Mouse (Mus musculus) intestine, postnatal 0 days (tissue): ENCODE results near the gene C2cd4c. TPM values are rescaled to one million over a fixed set of nuclear protein-coding genes. Genes with fewer than 3 reads are reported as not detected.

Experiments
- ATAC-seq: fragments of 200-750 bp; cut with Nextera tagmentation; 2 replicates; pipeline ENCODE4 v1.8.0; 2017; ENCODE audit warnings: mild to moderate bottlenecking, moderate TSS enrichment, moderate library complexity
- H3K27ac ChIP-seq: fragments of 300-500 bp; sonication (generic); 2 replicates; pipeline ENCODE4 v1.5.1; 2014; ENCODE audit warnings: mild to moderate bottlenecking, low read depth, low read length, moderate library complexity
- H3K27me3 ChIP-seq: fragments of 300-500 bp; sonication (generic); replicated peaks from 2 replicates; pipeline ENCODE4 v1.6.1; 2014; ENCODE audit warnings: low read length, mixed read lengths; ENCODE audit not compliant: control insufficient read depth, insufficient read depth
- H3K36me3 ChIP-seq: fragments of 300-500 bp; sonication (generic); 2 replicates; pipeline ENCODE4 v1.6.1; 2014; ENCODE audit warnings: mild to moderate bottlenecking, moderate library complexity; ENCODE audit not compliant: control insufficient read depth, insufficient read depth
- H3K4me1 ChIP-seq: fragments of 300-500 bp; sonication (generic); replicated peaks from 2 replicates; pipeline ENCODE4 v1.6.1; 2014; ENCODE audit warnings: antibody characterized with exemption, low read length, mixed read lengths; ENCODE audit not compliant: control insufficient read depth, insufficient read depth
- H3K4me2 ChIP-seq: fragments of 300-500 bp; sonication (generic); replicated peaks from 2 replicates; pipeline ENCODE4 v1.6.1; 2014; ENCODE audit warnings: low read depth, mild to moderate bottlenecking, moderate library complexity
- H3K4me3 ChIP-seq: fragments of 300-500 bp; sonication (generic); 2 replicates; pipeline ENCODE4 v1.5.1; 2014; ENCODE audit warnings: low read depth, low read length
- H3K9ac ChIP-seq: fragments of 300-500 bp; sonication (generic); 2 replicates; pipeline ENCODE4 v1.6.1; 2014; ENCODE audit warnings: mild to moderate bottlenecking, low read depth, low read length
- H3K9me3 ChIP-seq: fragments of 300-500 bp; sonication (generic); 2 replicates; pipeline ENCODE4 v1.6.1; 2016; ENCODE audit warnings: mixed run types; ENCODE audit not compliant: control insufficient read depth
- CTCF ChIP-seq: sonication (generic); IDR thresholded peaks from 2 replicates; pipeline ENCODE4 v1.5.1; 2016; ENCODE audit warnings: low read depth, mild to moderate bottlenecking, control low read depth, antibody characterized with exemption, moderate library complexity
- WGBS: fragments of 180-500 bp; shearing (Covaris S2); extraction: QIAGEN DNeasy Blood & Tissue Kit; methylation state at CpG from one replicate; pipeline ENCODE4 v1.1.7; 2014; 5-methylcytosine and 5-hydroxymethylcytosine counted together
- polyA plus RNA-seq: library from polyadenylated mRNA; unstranded; fragments of >200 nt; fragmentation: Nextera tagmentation; extraction: Ambion mirVana; gene quantifications from 2 replicates; pipeline ENCODE4 v1.2.1, GENCODE M21; 2015

The C2cd4c gene
- polyA plus RNA-seq, 1 experiment from 2014 or later = 0.05 TPM

- Histone ChIP-seq H3K4me3 (no peak overlapping the region), H3K9ac (no peak overlapping the region), H3K4me1 (no peaks in the 10 kb centered on the region), H3K4me2 (no peak overlapping the region), H3K27ac (no peak overlapping the region), H3K27me3 (peaks cover 19% of the 10 kb centered on the region), H3K36me3 (no peaks in the 10 kb centered on the region), H3K9me3 (no peaks in the 10 kb centered on the region)
- TF ChIP-seq CTCF = no peak
- 79% methylated on average over 17 of the region's 17 CpGs for WGBS
- no peak for ATAC-seq
These were observed 19.4 kb upstream of the C2cd4c start for GRCm38 (mm10) chr10:79633006-79633777.

DNA sequence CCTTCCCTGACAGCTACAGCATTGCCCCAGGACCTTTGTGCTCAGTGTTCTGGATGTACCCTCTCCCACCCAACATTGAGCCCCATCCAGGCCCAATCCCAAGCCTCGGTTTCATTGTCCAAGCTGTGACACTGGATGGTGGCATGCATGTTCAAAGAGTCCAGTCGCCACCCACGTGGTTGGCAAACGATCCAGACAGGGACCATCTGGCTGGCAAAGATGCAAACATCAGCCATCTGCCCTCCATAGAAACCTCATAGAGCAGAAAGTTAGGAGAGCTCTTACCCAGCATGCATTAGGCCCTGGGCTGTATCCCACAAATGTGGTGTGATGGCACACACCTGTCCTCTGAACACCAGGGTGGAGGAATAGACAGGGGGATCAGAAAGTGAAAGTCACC, 17.6 kb upstream of the C2cd4c start:
- H3K36me3 ChIP-seq = no peaks in the 10 kb centered on the region
- WGBS = 69% methylated on average over 4 of the region's 4 CpGs
- TF ChIP-seq CTCF = no peak
- H3K4me3 ChIP-seq = no peak overlapping the region
- peaks cover 2% of the 10 kb centered on the region for H3K27me3 ChIP-seq
- H3K9me3 ChIP-seq = no peaks in the 10 kb centered on the region
- no peak overlapping the region for H3K4me2 ChIP-seq
- H3K9ac ChIP-seq = no peak overlapping the region
- no peak for ATAC-seq
- no peak overlapping the region for H3K27ac ChIP-seq
- H3K4me1 ChIP-seq = no peaks in the 10 kb centered on the region

- Histone ChIP-seq H3K9ac (no peak overlapping the region), H3K27me3 (no peaks in the 10 kb centered on the region), H3K4me3 (no peak overlapping the region), H3K27ac (no peak overlapping the region), H3K36me3 (no peaks in the 10 kb centered on the region), H3K4me1 (no peaks in the 10 kb centered on the region), H3K9me3 (no peaks in the 10 kb centered on the region), H3K4me2 (no peak overlapping the region)
- WGBS = 84% methylated on average over 5 of the region's 5 CpGs
- ATAC-seq = no peak
- TF ChIP-seq CTCF = no peak
These were observed 14.6 kb upstream of the C2cd4c start for GRCm38 (mm10) chr10:79628377-79628776.

GRCm38 (mm10) chr10:79626156-79626555, 12.3 kb upstream of the C2cd4c start:
- no peak overlapping the region for H3K4me3 ChIP-seq
- H3K9ac ChIP-seq = no peak overlapping the region
- 83% methylated on average over 10 of the region's 10 CpGs for WGBS
- TF ChIP-seq CTCF = no peak
- no peak overlapping the region for H3K4me2 ChIP-seq
- no peak for ATAC-seq
- no peak overlapping the region for H3K27ac ChIP-seq
- H3K4me1 ChIP-seq = no peaks in the 10 kb centered on the region
- H3K9me3 ChIP-seq = no peaks in the 10 kb centered on the region
- H3K36me3 ChIP-seq = no peaks in the 10 kb centered on the region
- H3K27me3 ChIP-seq = no peaks in the 10 kb centered on the region

GRCm38 (mm10) chr10:79625398-79625797, 11.6 kb upstream of the C2cd4c start:
- no peaks in the 10 kb centered on the region for H3K9me3 ChIP-seq
- no peak overlapping the region for H3K9ac ChIP-seq
- ATAC-seq = no peak
- no peaks in the 10 kb centered on the region for H3K27me3 ChIP-seq
- H3K27ac ChIP-seq = no peak overlapping the region
- H3K4me2 ChIP-seq = no peak overlapping the region
- no peak overlapping the region for H3K4me3 ChIP-seq
- H3K36me3 ChIP-seq = no peaks in the 10 kb centered on the region
- no peak for TF ChIP-seq CTCF
- H3K4me1 ChIP-seq = no peaks in the 10 kb centered on the region
- WGBS = 74% methylated on average over 9 of the region's 9 CpGs

GRCm38 (mm10) chr10:79623950-79624349, 10.1 kb upstream of the C2cd4c start:
- Histone ChIP-seq H3K4me3 (no peak overlapping the region), H3K27me3 (no peaks in the 10 kb centered on the region), H3K9me3 (no peaks in the 10 kb centered on the region), H3K4me1 (no peaks in the 10 kb centered on the region), H3K4me2 (no peak overlapping the region), H3K9ac (no peak overlapping the region), H3K36me3 (no peaks in the 10 kb centered on the region), H3K27ac (no peak overlapping the region)
- WGBS = 75% methylated on average over 12 of the region's 12 CpGs
- no peak for ATAC-seq
- no peak for TF ChIP-seq CTCF
